Mouse (Mus musculus) cortical plate, adult 2 months (tissue): ENCODE data around the gene Bcs1l. TPM values are rescaled to one million over a fixed set of nuclear protein-coding genes. Genes with fewer than 3 reads are reported as not detected.

Source experiments
- H3K27ac ChIP-seq: fragments of 200-500 bp; 2 replicates; pipeline ENCODE4 v1.5.1; 2012; ENCODE audit warnings: low read length, control low read depth, inconsistent platforms; ENCODE audit not compliant: insufficient read depth
- H3K4me1 ChIP-seq: fragments of 200-500 bp; 2 replicates; pipeline ENCODE4 v1.6.1; 2011; ENCODE audit warnings: low read length; ENCODE audit not compliant: control insufficient read depth, insufficient read depth
- H3K4me3 ChIP-seq: fragments of 200-500 bp; 2 replicates; pipeline ENCODE4 v1.5.1; 2011; ENCODE audit warnings: mild to moderate bottlenecking, low read length, control low read depth; ENCODE audit not compliant: insufficient read depth
- CTCF ChIP-seq: fragments of 200-500 bp; IDR thresholded peaks from 2 replicates; pipeline ENCODE4 v1.5.1; 2011; ENCODE audit warnings: mild to moderate bottlenecking, control low read depth, low read length; ENCODE audit not compliant: insufficient read depth; ENCODE audit errors: extremely low read depth
- POLR2A ChIP-seq: fragments of 200-500 bp; IDR thresholded peaks from 2 replicates; pipeline ENCODE4 v1.6.1; 2011; ENCODE audit warnings: mild to moderate bottlenecking, low read length, control low read depth; ENCODE audit not compliant: insufficient read depth; ENCODE audit errors: extremely low read depth
- polyA plus RNA-seq: library from polyadenylated mRNA; depleted of rRNA; stranded (reverse); fragments of >200 nt; gene quantifications from 2 replicates; pipeline ENCODE4 v1.2.3, GENCODE M21; 2012; rRNA removed

The Bcs1l gene
- 29.9 and 31.4 TPM in 2 replicates for polyA plus RNA-seq

DNA sequence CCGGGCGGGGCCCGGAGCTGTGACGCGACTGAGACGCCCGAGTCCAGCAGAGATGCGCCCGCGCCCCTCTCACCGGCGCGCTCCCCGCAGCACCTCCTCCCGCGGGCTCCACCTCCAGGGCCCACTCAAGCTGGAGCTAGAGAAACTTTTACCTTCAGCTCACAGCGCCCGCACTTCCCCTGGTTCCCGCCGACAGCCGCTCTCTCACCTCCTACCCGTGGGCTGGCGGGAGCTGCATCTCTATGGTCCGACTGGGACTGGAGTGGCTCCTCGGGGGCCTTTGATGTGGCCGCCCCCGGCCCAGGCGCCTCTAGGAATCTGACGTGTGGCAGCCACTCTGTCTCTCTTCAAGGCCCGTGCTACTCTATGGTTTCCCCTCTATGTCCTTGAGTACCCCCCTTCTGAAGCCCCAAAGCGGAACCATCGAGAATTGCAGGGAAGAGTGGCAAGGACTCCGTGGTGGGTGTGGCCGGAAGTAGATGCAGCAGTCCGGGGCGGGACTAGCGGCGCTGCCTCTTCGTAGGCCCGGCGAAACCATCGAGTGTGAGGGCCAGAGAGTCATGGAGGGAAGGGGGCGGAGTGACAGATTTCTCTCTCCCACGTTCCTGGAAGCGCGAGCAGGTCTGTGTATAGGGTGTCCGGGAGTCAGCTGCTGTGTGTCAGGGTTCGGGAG lies at the start of gene Bcs1l, which contains the start of gene Zfp142:
Gene Bcs1l (plus strand): TSS at position 517 of the 673 bp plus-strand sequence.
Gene Zfp142 (minus strand): TSS at position 474 of the 673 bp plus-strand sequence.
- Histone ChIP-seq H3K27ac (peak within 1 kb of the TSS; percentile 66), H3K4me1 (peaks cover 8% of the 10 kb centered on the region; the same call in 1 of the 2 replicates), H3K4me3 (peak within 1 kb of the TSS; percentile 57)
- TF ChIP-seq POLR2A: peak; percentile 64; the same call in 1 of the 2 replicates
- TF ChIP-seq CTCF: no peak

DNA sequence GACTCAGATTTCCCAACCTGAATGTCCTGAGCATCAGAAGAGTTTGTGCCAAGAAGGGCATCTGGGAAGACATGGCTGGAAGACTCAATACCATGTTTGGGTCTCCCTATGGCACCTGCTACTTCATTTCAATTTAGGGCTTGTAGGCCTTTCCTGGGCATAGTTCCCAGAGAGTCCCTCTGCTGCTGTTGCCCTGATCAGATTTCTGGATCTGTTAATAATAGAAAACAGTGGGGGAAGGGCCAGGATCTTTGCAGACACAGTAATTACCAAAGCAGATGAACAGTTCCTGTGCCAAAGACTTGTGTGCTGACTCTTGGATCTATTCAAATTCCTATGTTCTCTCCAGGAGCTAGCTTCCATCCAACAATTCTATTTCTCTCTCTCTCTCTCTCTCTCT lies 49.4 kb upstream of the Bcs1l start:
- peaks cover 4% of the 10 kb centered on the region for H3K4me1 ChIP-seq
- TF ChIP-seq POLR2A: no peak
- no peak for TF ChIP-seq CTCF
- no peak overlapping the region for H3K4me3 ChIP-seq
- no peak overlapping the region for H3K27ac ChIP-seq

DNA sequence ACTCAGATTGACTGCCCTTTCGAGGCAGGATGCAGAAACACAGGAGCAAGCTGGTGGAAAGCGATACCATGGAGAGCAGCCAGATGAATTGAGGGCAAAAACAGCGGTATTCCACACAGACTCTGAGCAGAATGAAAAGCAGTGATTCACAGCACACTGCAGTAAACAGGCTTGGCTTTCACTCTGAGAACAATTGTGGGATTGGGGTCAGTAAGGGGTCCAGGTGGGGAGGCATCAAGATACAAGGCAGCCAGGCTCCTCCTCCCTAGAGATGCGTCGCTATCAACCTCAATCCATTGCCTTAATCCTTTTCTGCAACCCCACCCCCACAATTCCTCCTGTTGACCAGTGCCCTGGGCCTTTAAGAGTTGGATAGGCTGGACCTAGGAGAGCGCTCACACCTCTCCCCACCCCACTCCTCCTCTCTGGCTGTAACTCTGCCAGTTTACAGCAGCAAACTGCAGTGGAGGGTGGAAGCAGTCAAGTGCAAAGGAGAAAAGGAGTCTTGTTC lies 45.6 kb upstream of the Bcs1l start, which contains the start of gene Plcd4:
Gene Plcd4 (plus strand): TSS at position 438 of the 511 bp plus-strand sequence.
- H3K27ac ChIP-seq: peak within 1 kb of the TSS; percentile 48; the same call in 1 of the 2 replicates
- peaks cover 4% of the 10 kb centered on the region for H3K4me1 ChIP-seq
- 0 out of 2 replicates have a peak, but pooled peaks have one; percentile 38 for TF ChIP-seq POLR2A
- TF ChIP-seq CTCF: no peak
- H3K4me3 ChIP-seq: peak within 1 kb of the TSS; percentile 35

DNA sequence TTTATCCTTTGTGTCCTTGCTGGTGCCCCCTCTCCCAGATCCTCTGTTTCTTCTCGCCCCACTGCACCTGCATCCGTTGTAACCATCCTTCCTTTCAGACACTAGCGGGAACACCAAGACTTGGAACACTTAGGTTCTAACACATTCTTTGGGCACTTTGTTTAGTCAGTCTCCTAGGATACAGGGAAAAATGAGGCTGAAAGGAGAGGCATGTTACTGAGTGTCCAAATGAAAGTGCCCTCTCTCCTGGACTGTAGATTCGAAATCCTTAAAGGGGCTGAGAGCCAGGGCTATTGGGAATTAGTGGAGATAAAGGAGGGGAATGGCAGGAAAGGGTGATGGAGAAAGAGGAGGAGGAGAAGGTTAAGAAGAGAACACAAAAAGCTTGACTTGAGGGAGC lies 43.9 kb upstream of the Bcs1l start, which contains the start of gene Usp37:
Gene Usp37 (minus strand): TSS at position 101 of the 400 bp plus-strand sequence.
- peak within 1 kb of the TSS; percentile 35 for H3K4me3 ChIP-seq
- no peak within 1 kb of the TSS for H3K27ac ChIP-seq
- no peak for TF ChIP-seq POLR2A
- TF ChIP-seq CTCF: no peak
- H3K4me1 ChIP-seq: peaks cover 4% of the 10 kb centered on the region

DNA sequence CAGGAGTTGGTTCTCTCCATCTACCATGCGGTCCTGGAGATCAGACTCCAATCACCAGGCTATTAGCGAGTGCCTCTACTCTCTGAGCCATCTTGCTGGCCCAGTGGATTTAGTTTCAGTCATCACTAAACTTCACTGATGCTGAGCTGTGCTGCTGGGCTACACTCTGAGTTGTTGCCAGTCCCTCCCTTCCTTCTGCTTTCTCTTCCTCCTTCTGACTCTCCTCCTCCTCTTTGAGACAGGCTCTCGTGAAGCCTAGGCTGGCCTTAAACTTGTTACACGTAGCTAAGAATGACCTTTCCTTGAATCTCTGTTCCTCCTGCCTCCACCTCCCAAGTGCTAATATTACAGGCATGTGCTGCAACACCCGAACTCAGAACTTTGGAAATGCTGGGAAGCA lies 29.0 kb upstream of the Bcs1l start:
- TF ChIP-seq POLR2A: no peak
- no peak for TF ChIP-seq CTCF
- Histone ChIP-seq H3K4me3 (no peak overlapping the region), H3K4me1 (no peaks in the 10 kb centered on the region), H3K27ac (no peak overlapping the region)

DNA sequence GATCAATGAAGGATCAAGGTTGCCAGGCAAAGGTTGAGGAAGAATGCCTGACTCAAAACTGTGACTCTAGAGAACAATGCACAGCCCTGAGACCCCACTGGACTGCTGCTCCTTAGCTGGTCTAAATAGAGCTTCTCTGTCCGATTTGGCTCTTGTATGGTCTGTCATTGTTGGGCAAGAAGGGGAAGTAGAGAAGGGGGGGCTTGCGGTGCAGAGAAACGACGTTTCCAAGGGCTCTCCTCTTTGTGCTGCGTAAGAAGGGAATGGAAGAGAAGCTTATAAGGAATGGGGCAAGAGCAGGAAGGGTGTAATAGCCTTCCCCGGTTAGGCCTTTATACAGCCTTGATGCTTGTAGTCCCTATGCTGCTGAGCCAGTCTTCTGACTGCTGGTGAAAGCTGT lies 22.3 kb upstream of the Bcs1l start:
- TF ChIP-seq POLR2A (no peak), CTCF (no peak)
- no peak overlapping the region for H3K27ac ChIP-seq
- no peaks in the 10 kb centered on the region for H3K4me1 ChIP-seq
- no peak overlapping the region for H3K4me3 ChIP-seq

DNA sequence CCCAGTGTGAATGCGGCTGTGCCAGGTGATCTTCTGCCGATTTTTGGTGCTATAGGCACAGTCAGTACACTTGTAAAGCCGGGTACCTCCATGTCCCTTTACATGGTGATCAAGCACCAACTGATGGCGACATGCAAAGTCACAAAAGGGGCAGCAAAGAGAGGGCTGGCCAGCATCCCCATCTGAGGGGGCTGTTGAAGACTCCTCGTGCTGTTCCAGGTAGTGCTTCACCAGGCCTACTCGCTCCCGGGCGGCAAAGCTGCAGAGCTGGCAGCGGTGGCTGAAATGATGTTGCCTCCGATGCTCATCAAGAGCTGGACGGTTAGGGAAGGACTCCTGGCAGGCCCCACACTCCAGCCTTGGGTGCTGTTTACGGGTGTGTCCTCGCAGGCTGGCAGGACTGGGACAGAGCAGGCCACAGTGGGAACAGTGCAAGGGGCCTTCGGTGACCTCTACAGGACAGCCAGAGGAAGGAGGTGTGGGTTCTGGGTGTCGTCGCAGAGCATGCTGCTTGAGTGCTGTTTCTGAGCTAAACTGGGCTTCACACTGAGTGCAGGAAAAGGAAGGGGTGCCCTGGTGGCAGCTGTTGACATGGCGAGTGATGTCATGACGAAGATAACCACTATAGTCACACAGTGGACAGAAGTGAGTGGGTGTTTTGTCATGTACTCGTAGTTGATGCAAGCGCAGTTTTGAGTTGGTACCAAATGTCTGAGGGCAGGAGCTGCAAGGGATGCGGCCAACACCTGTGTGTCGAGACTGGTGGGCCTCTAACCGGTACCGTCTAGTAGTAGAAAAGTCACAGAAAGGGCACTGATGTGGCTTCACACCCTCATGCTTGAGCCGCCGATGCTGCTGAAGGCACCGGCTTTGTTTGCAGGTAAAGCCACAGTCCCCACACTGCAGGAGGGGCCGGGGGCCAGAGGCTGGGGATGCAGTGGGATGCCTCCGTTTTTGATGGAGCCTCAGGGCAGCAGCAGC lies 18.1 kb upstream of the Bcs1l start:
- no peak for TF ChIP-seq CTCF
- TF ChIP-seq POLR2A: no peak
- Histone ChIP-seq H3K4me1 (no peaks in the 10 kb centered on the region), H3K4me3 (no peak overlapping the region), H3K27ac (no peak overlapping the region)

DNA sequence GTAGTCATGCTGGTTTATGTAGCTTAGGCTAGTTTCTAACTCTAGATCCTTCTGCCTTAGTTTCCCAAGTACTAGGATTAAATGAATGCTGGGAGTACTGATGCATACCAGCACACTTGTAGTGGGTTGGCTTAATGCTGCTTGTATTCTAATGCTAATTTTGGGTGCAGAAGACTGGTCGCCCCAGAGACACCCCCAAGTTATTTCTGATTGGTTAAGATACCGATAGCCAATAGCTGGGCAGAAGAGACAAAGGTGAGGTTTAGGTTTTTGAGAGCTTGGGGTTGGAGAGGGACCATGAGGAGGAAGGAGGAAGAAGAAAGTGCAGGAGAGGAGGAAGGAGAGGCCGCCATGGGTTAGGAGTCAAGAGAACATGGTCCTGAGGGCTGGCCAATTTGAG lies 5.5 kb upstream of the Bcs1l start:
- H3K27ac ChIP-seq: no peak overlapping the region
- H3K4me1 ChIP-seq: peaks cover 5% of the 10 kb centered on the region; the same call in 1 of the 2 replicates
- TF ChIP-seq POLR2A (no peak), CTCF (no peak)
- no peak overlapping the region for H3K4me3 ChIP-seq
